Mouse (Mus musculus) hindbrain, embryonic 14.5 days (tissue): ENCODE measurements around the gene Hoxa1. TPM values are rescaled to one million over a fixed set of nuclear protein-coding genes. Genes with fewer than 3 reads are reported as not detected.

Experiments used
- ATAC-seq: fragments of 200-750 bp; cut with Nextera tagmentation; 2 replicates; pipeline ENCODE4 v1.8.0; 2017; ENCODE audit warnings: moderate number of reproducible peaks, mild to moderate bottlenecking, moderate TSS enrichment, moderate library complexity; ENCODE audit not compliant: low FRiP score
- DNase-seq: peaks from one replicate; pipeline ENCODE4 v3.0.0-alpha.2; 2015; ENCODE audit warnings: low spot score
- H3K27ac ChIP-seq: fragments of 300-500 bp; sonication (generic); 2 replicates; pipeline ENCODE4 v1.5.1; 2014; ENCODE audit warnings: mild to moderate bottlenecking, moderate library complexity
- H3K27me3 ChIP-seq: fragments of 300-500 bp; sonication (generic); 2 replicates; pipeline ENCODE4 v1.6.1; 2014; ENCODE audit warnings: mild to moderate bottlenecking, low read length, mixed read lengths; ENCODE audit not compliant: control insufficient read depth, insufficient read depth
- H3K36me3 ChIP-seq: fragments of 300-500 bp; sonication (generic); replicated peaks from 2 replicates; pipeline ENCODE4 v1.6.1; 2014; ENCODE audit not compliant: control insufficient read depth, insufficient read depth
- H3K4me1 ChIP-seq: fragments of 300-500 bp; sonication (generic); replicated peaks from 2 replicates; pipeline ENCODE4 v1.6.1; 2014; ENCODE audit warnings: antibody characterized with exemption, low read length, mixed read lengths; ENCODE audit not compliant: control insufficient read depth, insufficient read depth
- H3K4me2 ChIP-seq: fragments of 300-500 bp; sonication (generic); replicated peaks from 2 replicates; pipeline ENCODE4 v1.6.1; 2014; ENCODE audit warnings: mild to moderate bottlenecking, moderate library complexity
- H3K4me3 ChIP-seq: fragments of 300-500 bp; sonication (generic); replicated peaks from 2 replicates; pipeline ENCODE4 v1.5.1; 2014; ENCODE audit warnings: mild to moderate bottlenecking, low read length
- H3K9ac ChIP-seq: fragments of 300-500 bp; sonication (generic); 2 replicates; pipeline ENCODE4 v1.6.1; 2014
- H3K9me3 ChIP-seq: fragments of 300-500 bp; sonication (generic); 2 replicates; pipeline ENCODE4 v1.6.1; 2016; ENCODE audit warnings: low read length; ENCODE audit not compliant: control insufficient read depth
- WGBS: fragments of 180-500 bp; shearing (Covaris S2); extraction: QIAGEN DNeasy Blood & Tissue Kit; methylation state at CpG from one replicate; pipeline ENCODE4 v1.1.7; 2014; 5-methylcytosine and 5-hydroxymethylcytosine counted together
- polyA plus RNA-seq: library from polyadenylated mRNA; unstranded; fragments of >200 nt; fragmentation: Nextera tagmentation; extraction: Ambion mirVana; gene quantifications from 2 replicates; pipeline ENCODE4 v1.2.1, GENCODE M21; 2014

Gene Hoxa1
- polyA plus RNA-seq, 1 experiment from 2014 or later, result 3.0 TPM

GRCm38 (mm10) chr6:52157466-52158275 is 446 bp downstream of the Hoxa1 start:
- WGBS, result 1% methylated on average over 32 of the region's 32 CpGs
- Histone ChIP-seq H3K9ac (no peak overlapping the region), H3K4me1 (peaks cover 14% of the 10 kb centered on the region), H3K36me3 (no peaks in the 10 kb centered on the region), H3K27me3 (peaks cover 74% of the 10 kb centered on the region), H3K4me3 (peak overlapping the region; percentile 71), H3K27ac (no peak overlapping the region; the same call in 1 of the 2 replicates), H3K4me2 (peak overlapping the region; percentile 81), H3K9me3 (no peaks in the 10 kb centered on the region)
- DNase-seq, result no peak
- no peak; the same call in 1 of the 2 replicates for ATAC-seq

DNA sequence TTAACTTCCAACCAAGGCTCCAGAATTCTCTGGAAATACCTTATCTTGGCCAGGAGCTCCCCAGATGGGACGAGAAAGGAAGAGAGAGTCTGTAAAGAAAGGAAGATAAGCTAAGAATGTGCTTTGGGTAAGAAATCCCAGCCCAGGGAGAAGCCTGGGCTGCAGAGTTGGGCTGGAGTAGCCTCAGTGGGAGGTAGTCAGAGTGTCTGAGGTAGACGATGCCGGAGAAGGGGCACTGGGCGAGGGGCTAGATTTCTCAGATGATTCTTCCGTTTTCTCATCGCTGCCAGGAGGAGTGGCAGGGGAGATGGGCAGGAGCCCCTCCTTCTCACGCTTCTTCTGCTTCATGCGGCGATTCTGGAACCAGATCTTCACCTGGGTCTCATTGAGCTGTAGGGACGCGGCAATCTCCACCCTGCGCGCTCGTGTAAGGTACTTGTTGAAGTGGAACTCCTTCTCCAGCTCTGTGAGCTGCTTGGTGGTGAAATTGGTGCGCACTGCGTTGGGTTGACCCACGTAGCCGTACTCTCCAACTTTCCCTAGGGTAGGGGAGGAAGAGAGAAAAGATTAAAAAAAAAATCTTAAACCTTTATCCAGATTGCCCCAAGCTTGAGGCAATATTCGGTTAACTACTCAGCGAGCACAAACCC is 1.4 kb downstream of the Hoxa1 start:
- no peaks in the 10 kb centered on the region for H3K36me3 ChIP-seq
- peak overlapping the region; percentile 71 for H3K4me3 ChIP-seq
- H3K27me3 ChIP-seq, result peaks cover 78% of the 10 kb centered on the region
- peak overlapping the region; percentile 81 for H3K4me2 ChIP-seq
- H3K27ac ChIP-seq, result no peak overlapping the region
- DNase-seq, result peak; percentile 24
- 6% methylated on average over 20 of the region's 20 CpGs for WGBS
- H3K9ac ChIP-seq, result no peak overlapping the region
- ATAC-seq, result no peak
- peaks cover 14% of the 10 kb centered on the region for H3K4me1 ChIP-seq
- H3K9me3 ChIP-seq, result no peaks in the 10 kb centered on the region

- peaks cover 14% of the 10 kb centered on the region for H3K4me1 ChIP-seq
- no peak overlapping the region for H3K9ac ChIP-seq
- H3K36me3 ChIP-seq, result no peaks in the 10 kb centered on the region
- H3K4me3 ChIP-seq, result no peak overlapping the region
- DNase-seq, result no peak
- 51% methylated on average over 3 of the region's 3 CpGs for WGBS
- H3K27me3 ChIP-seq, result peaks cover 88% of the 10 kb centered on the region
- H3K4me2 ChIP-seq, result no peak overlapping the region
- no peak for ATAC-seq
- no peaks in the 10 kb centered on the region for H3K9me3 ChIP-seq
- no peak overlapping the region for H3K27ac ChIP-seq
These were observed 2.6 kb downstream of the Hoxa1 start for GRCm38 (mm10) chr6:52155471-52155870.

DNA sequence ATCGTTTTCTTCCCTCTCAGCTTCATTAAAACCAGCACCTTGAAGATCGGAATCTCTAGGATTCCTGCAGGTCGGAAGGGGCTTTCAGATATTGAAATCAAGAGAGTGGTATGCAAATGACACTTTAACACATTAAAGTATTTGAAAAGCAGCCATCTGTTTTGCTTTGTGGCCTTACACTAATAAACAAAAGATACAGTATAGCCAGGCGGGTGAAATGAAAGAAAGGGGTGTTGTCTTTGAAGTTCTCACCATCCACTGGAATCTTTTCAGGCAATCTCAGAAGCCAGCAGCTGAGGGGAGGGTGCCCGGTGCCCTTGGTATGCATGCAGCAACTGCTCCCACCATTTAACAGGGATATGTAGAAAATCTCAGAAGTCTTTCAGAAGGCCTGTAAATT is 4.1 kb downstream of the Hoxa1 start:
- Histone ChIP-seq H3K36me3 (no peaks in the 10 kb centered on the region), H3K4me2 (no peak overlapping the region), H3K9me3 (no peaks in the 10 kb centered on the region), H3K4me1 (peaks cover 6% of the 10 kb centered on the region), H3K4me3 (no peak overlapping the region), H3K27ac (no peak overlapping the region), H3K27me3 (peaks cover 93% of the 10 kb centered on the region), H3K9ac (no peak overlapping the region)
- 17% methylated on average over 5 of the region's 5 CpGs for WGBS
- no peak for ATAC-seq
- DNase-seq, result peak; percentile 24

DNA sequence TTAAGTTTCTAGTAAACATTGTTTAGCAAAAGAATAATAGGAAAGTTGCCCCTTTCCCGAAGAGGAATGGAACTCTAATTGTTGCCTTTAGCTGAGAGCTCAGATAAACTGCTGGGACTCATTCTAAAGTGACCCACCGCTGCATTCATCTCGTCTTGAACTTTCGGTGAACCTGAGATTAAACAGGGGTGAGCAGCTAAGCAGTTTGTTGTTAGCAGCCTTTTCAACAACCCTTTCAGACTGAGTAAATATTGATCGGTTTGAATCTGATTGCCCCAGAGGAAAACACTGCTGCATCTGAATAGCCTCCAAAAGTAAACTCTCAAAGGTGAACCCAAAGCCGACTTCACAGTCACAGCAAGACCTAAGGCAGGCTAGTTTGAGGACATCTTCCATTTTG is 4.8 kb downstream of the Hoxa1 start:
- Histone ChIP-seq H3K9ac (no peak overlapping the region), H3K4me3 (no peak overlapping the region), H3K36me3 (no peaks in the 10 kb centered on the region), H3K27me3 (peaks cover 93% of the 10 kb centered on the region), H3K4me1 (peaks cover 5% of the 10 kb centered on the region; the same call in 1 of the 2 replicates), H3K9me3 (no peaks in the 10 kb centered on the region), H3K4me2 (no peak overlapping the region), H3K27ac (no peak overlapping the region)
- DNase-seq (peak; percentile 25), ATAC-seq (no peak)
- WGBS, result 5% methylated on average over 6 of the region's 6 CpGs

- H3K4me2 ChIP-seq, result no peak overlapping the region
- 8% methylated on average over 16 of the region's 16 CpGs for WGBS
- H3K36me3 ChIP-seq, result no peaks in the 10 kb centered on the region
These were observed 5.6 kb downstream of the Hoxa1 start for GRCm38 (mm10) chr6:52152226-52153193.

DNA sequence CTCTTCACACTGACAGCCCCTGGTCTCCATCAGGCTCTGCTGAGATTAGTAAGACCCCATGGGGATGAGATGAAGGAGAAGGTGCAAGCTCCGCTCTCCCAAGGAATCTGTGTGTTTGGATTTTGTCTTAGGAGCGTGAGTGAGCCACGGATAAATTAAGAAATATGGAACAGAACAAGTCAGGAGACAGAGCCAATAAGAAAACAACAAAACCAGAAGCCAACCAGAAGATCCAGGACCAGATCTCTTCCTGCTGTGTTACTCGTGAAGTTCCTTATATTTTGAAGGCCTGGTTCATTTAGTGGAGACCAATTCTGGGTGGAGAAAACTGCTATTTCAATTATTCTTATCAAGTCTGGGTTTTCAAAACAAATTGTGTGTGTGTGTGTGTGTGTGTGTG is 6.5 kb downstream of the Hoxa1 start:
- 25% methylated on average over 4 of the region's 4 CpGs for WGBS
- Histone ChIP-seq H3K27me3 (peaks cover 84% of the 10 kb centered on the region), H3K9ac (no peak overlapping the region), H3K4me3 (no peak overlapping the region), H3K9me3 (no peaks in the 10 kb centered on the region), H3K27ac (no peak overlapping the region), H3K36me3 (no peaks in the 10 kb centered on the region), H3K4me1 (no peaks in the 10 kb centered on the region), H3K4me2 (no peak overlapping the region)
- no peak for ATAC-seq
- no peak for DNase-seq

More at GRCm38 (mm10) chr6:52152226-52153193, 5.6 kb downstream of the Hoxa1 start:
- no peaks in the 10 kb centered on the region for H3K4me1 ChIP-seq
- H3K27ac ChIP-seq, result no peak overlapping the region
- ATAC-seq (no peak), DNase-seq (peak; percentile 32)
- H3K27me3 ChIP-seq, result peaks cover 85% of the 10 kb centered on the region
- no peak overlapping the region for H3K4me3 ChIP-seq
- no peaks in the 10 kb centered on the region for H3K9me3 ChIP-seq
- no peak overlapping the region for H3K9ac ChIP-seq

GRCm38 (mm10) chr6:52150401-52150966 is 7.6 kb downstream of the Hoxa1 start:
- H3K4me3 ChIP-seq, result no peak overlapping the region
- no peaks in the 10 kb centered on the region for H3K4me1 ChIP-seq
- H3K27me3 ChIP-seq, result peaks cover 77% of the 10 kb centered on the region
- no peaks in the 10 kb centered on the region for H3K36me3 ChIP-seq
- ATAC-seq (no peak), DNase-seq (no peak)
- no peaks in the 10 kb centered on the region for H3K9me3 ChIP-seq
- H3K4me2 ChIP-seq, result no peak overlapping the region
- H3K9ac ChIP-seq, result no peak overlapping the region
- H3K27ac ChIP-seq, result no peak overlapping the region
- WGBS, result 7% methylated on average over 16 of the region's 16 CpGs
